Mouse (Mus musculus) hindbrain, postnatal 0 days (tissue): ENCODE data around the gene Ercc5. TPM values are rescaled to one million over a fixed set of nuclear protein-coding genes. Genes with fewer than 3 reads are reported as not detected.

Experiments
- ATAC-seq: fragments of 200-750 bp; cut with Nextera tagmentation; 2 replicates; pipeline ENCODE4 v1.8.0; 2017; ENCODE audit warnings: mild to moderate bottlenecking, moderate TSS enrichment, moderate library complexity
- DNase-seq: peaks from one replicate; pipeline ENCODE4 v3.0.0-alpha.2; 2015; ENCODE audit warnings: low spot score
- H3K27ac ChIP-seq: fragments of 300-500 bp; sonication (generic); 2 replicates; pipeline ENCODE4 v1.5.1; 2014; ENCODE audit warnings: mild to moderate bottlenecking
- H3K27me3 ChIP-seq: fragments of 300-500 bp; sonication (generic); 2 replicates; pipeline ENCODE4 v1.6.1; 2014; ENCODE audit warnings: low read length, mixed read lengths; ENCODE audit not compliant: insufficient read depth
- H3K36me3 ChIP-seq: fragments of 300-500 bp; sonication (generic); 2 replicates; pipeline ENCODE4 v1.6.1; 2014; ENCODE audit warnings: low read length, mixed read lengths; ENCODE audit not compliant: insufficient read depth
- H3K4me1 ChIP-seq: fragments of 300-500 bp; sonication (generic); 2 replicates; pipeline ENCODE4 v1.6.1; 2014; ENCODE audit warnings: antibody characterized with exemption, low read length, mixed read lengths; ENCODE audit not compliant: insufficient read depth
- H3K4me2 ChIP-seq: fragments of 300-500 bp; sonication (generic); 2 replicates; pipeline ENCODE4 v1.6.1; 2014; ENCODE audit warnings: low read depth, mild to moderate bottlenecking, low read length, moderate library complexity, mixed read lengths
- H3K4me3 ChIP-seq: fragments of 300-500 bp; sonication (generic); 2 replicates; pipeline ENCODE4 v1.5.1; 2014; ENCODE audit warnings: low read length
- H3K9ac ChIP-seq: fragments of 300-500 bp; sonication (generic); replicated peaks from 2 replicates; pipeline ENCODE4 v1.6.1; 2014; ENCODE audit warnings: mild to moderate bottlenecking, low read length, moderate library complexity, mixed read lengths
- H3K9me3 ChIP-seq: fragments of 300-500 bp; sonication (generic); 2 replicates; pipeline ENCODE4 v1.6.1; 2016; ENCODE audit warnings: low read length, mixed read lengths
- CTCF ChIP-seq: IDR thresholded peaks from 2 replicates; pipeline ENCODE4 v1.5.1; 2016; ENCODE audit warnings: antibody characterized with exemption, control low read depth, low read depth
- WGBS: fragments of 180-500 bp; shearing (Covaris S2); extraction: QIAGEN DNeasy Blood & Tissue Kit; methylation state at CpG from one replicate; pipeline ENCODE4 v1.1.7; 2014; 5-methylcytosine and 5-hydroxymethylcytosine counted together
- polyA plus RNA-seq: library from polyadenylated mRNA; unstranded; fragments of >200 nt; fragmentation: Nextera tagmentation; extraction: Ambion mirVana; gene quantifications from 2 replicates; pipeline ENCODE4 v1.2.1, GENCODE M21; 2015
- total RNA-seq: library from RNA; depleted of rRNA; stranded (reverse); fragments of >200 nt; gene quantifications from 2 replicates; pipeline ENCODE4 v1.2.3, GENCODE M21; 2014; rRNA removed

Gene Ercc5
- 13.0 and 14.2 TPM in 2 replicates for total RNA-seq
- polyA plus RNA-seq = 19.8 and 21.0 TPM in 2 replicates

DNA sequence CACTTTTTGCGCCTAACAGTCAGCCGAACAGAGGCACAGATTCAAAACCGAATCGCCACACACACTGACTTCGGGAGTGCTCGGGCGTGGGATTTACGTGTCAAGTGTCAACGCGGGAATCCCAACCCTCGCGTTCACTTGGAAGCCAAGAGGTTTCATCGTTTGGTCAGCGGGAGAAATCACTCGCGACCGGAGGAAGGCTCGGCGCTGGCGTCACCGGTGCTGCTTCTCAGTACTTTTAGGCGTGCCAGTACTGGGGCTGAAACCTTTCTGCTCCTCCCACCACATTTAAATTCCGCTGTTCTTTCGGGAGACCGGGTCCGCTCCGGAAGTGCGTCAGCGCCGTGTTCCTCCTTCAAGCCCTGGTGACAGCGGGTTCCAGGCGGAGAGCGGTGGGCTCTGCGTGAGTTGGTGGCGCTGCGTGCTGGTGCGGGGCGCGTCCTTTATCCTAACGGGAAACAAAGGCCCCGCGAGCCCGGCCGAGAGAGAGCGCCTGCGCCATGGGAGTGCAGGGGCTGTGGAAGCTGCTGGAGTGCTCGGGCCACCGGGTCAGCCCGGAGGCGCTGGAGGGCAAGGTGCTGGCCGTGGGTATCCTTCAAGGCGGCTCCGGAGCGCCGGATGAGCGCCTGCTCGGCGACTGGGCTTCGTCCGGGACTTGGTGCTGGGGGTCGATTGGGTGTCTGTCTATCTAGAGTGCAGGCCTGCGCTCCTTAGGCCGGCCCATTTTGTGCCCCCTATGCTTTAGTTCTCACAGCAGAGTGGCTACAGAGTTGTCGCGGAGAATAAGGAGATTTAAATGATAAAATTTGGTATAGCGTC is at the start of gene Ercc5:
Gene Ercc5, plus strand, starts transcription at position 182 of the 819 bp plus-strand sequence.
- under 1% methylated on average over 65 of the region's 66 CpGs for WGBS

DNA sequence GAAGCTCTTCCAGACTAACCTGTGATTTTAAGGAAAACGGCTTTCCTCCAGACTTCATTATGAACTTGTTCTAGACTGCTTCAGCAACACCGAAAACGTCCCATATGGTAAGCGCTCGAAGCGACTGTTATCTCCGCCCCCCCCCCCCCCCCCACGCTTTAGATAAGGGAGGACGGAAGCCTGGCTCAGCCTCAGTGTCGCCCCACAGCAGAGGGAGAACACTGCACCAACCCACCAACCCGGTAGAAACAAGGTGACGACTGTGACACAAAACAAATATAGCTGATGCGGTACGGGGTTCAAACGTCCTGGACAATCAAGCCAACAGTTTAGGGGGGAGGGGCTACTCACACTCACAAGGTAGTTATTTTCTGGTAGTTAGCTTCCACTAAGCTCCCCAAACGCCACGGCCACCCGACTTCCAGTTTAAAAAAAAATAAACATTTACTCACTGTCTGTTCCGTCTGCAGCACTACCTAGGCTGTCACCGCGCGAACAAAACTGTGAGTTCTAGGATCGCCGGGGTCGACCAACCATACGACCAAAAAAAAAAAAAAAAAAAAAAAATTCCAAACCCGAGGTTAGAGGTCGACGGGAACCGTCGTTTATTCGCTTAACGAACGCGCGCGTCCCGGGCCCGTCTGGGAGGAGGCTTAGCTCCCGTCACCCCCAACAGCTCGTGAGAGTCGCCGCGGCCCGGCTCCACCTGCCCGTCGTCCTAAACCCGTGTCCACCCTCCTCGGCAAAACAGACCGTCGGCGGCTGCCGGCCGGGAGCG is 45.9 kb upstream of the Ercc5 start:
- H3K4me1 ChIP-seq = no peaks in the 10 kb centered on the region
- H3K9ac ChIP-seq = peak overlapping the region; percentile 72
- peak overlapping the region; percentile 92 for H3K4me3 ChIP-seq
- ATAC-seq (peak; percentile 82), DNase-seq (peak; percentile 46)
- peaks cover 8% of the 10 kb centered on the region; the same call in 1 of the 2 replicates for H3K36me3 ChIP-seq
- H3K27ac ChIP-seq = peak overlapping the region; percentile 80
- H3K4me2 ChIP-seq = peak overlapping the region; percentile 66
- TF ChIP-seq CTCF = no peak
- H3K27me3 ChIP-seq = no peaks in the 10 kb centered on the region
- WGBS = under 1% methylated on average over 55 of the region's 55 CpGs
- H3K9me3 ChIP-seq = no peaks in the 10 kb centered on the region

More for the DNA sequence above, at the start of gene Ercc5:
- no peaks in the 10 kb centered on the region for H3K9me3 ChIP-seq
- peak within 1 kb of the TSS; percentile 73 for H3K4me2 ChIP-seq
- no peak for TF ChIP-seq CTCF
- peak within 1 kb of the TSS; percentile 96 for H3K9ac ChIP-seq
- peaks cover 11% of the 10 kb centered on the region for H3K36me3 ChIP-seq
- H3K27me3 ChIP-seq = no peaks in the 10 kb centered on the region
- DNase-seq (peak; percentile 94), ATAC-seq (peak; percentile 97)
- peak within 1 kb of the TSS; percentile 92 for H3K4me3 ChIP-seq
- H3K4me1 ChIP-seq = 0 out of 2 replicates have a peak, but pooled peaks cover 3% of the 10 kb centered on the region
- H3K27ac ChIP-seq = peak within 1 kb of the TSS; percentile 98

DNA sequence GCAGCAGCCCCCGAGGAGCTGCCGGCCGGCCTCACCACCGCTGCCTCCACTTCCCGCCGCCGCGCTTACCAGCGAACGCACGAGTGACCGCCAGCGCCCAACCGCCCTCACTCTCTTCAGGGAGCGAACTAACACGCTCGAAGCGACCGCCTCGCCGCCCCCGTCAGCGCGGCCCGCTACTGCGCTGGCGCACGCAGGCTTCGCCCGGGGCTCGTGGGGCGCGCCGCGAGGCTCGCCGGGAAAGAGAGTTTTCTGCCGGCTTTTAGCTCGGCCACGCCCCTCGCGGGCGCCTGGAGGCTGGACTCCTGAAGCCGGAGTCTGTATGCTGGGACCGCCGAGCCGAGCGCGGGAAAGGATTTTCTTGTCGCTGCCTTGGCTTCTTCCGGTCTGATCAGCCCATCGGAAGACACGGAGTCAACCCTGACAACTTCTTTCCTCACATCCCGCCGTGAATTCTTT is 45.3 kb upstream of the Ercc5 start, which contains the start of gene Tex30:
Gene Tex30, minus strand, starts transcription at position 183 of the 459 bp plus-strand sequence.
- H3K4me1 ChIP-seq = no peaks in the 10 kb centered on the region

GRCm38 (mm10) chr1:44102939-44103338 is 44.6 kb upstream of the Ercc5 start:
- DNase-seq (no peak), ATAC-seq (no peak)
- no peak for TF ChIP-seq CTCF

More for the DNA sequence above, 45.3 kb upstream of the Ercc5 start, which contains the start of gene Tex30:
- TF ChIP-seq CTCF = no peak
- peak within 1 kb of the TSS; percentile 72 for H3K9ac ChIP-seq
- WGBS = under 1% methylated on average over 54 of the region's 55 CpGs
- DNase-seq (peak; percentile 99), ATAC-seq (peak; percentile 98)
- no peaks in the 10 kb centered on the region for H3K9me3 ChIP-seq
- H3K27me3 ChIP-seq = no peaks in the 10 kb centered on the region
- peak within 1 kb of the TSS; percentile 92 for H3K4me3 ChIP-seq
- H3K4me2 ChIP-seq = peak within 1 kb of the TSS; percentile 66
- peaks cover 10% of the 10 kb centered on the region; the same call in 1 of the 2 replicates for H3K36me3 ChIP-seq
- H3K27ac ChIP-seq = peak within 1 kb of the TSS; percentile 80

DNA sequence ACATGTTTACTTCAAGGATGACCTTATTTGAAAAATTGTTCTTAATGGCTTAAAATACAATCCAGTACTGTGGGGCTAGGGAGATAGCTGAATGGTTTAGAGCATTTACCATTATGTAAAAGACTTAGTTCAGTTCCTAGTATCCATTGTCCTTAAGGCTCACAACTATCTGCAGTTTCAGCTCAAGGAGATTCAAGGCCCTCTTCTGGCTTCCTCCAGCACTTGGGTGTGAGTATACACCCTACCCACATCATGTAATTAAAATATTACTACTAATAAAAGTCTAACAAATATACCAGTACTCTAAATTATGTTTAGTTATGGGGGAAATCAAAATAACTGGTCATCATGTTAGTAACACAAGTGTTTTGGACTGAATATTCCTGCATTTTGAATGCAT is 30.0 kb upstream of the Ercc5 start:
- DNase-seq = no peak
- Histone ChIP-seq H3K36me3 (peaks cover 14% of the 10 kb centered on the region; the same call in 1 of the 2 replicates), H3K4me3 (peak overlapping the region; percentile 81), H3K27me3 (no peaks in the 10 kb centered on the region), H3K4me1 (peaks cover 8% of the 10 kb centered on the region), H3K4me2 (peak overlapping the region; percentile 94), H3K27ac (no peak overlapping the region), H3K9me3 (no peaks in the 10 kb centered on the region), H3K9ac (no peak overlapping the region)
- ATAC-seq = no peak
- TF ChIP-seq CTCF = no peak

More at GRCm38 (mm10) chr1:44102939-44103338, 44.6 kb upstream of the Ercc5 start:
- Histone ChIP-seq H3K9me3 (no peaks in the 10 kb centered on the region), H3K4me3 (peak overlapping the region; percentile 92), H3K4me2 (peak overlapping the region; percentile 66), H3K36me3 (peaks cover 10% of the 10 kb centered on the region), H3K27ac (no peak overlapping the region), H3K4me1 (no peaks in the 10 kb centered on the region), H3K9ac (0 out of 2 replicates have a peak overlapping the region, but pooled peaks have one; percentile 72), H3K27me3 (no peaks in the 10 kb centered on the region)
- WGBS = 11% methylated on average over 5 of the region's 5 CpGs
